Comparison of ENCODE assay signal across 8 mouse cellular contexts in genomic region chr15:85206703-85207075, GRCm38 (mm10). TPM values are rescaled to one million over a fixed set of nuclear protein-coding genes. Genes with fewer than 3 reads are reported as not detected.
DNase-seq lines count a peak whose midpoint lies in the region; ATAC-seq lines count a peak whose summit lies in the region.
"Had no signal": no experiment of that assay in that cellular context is flagged by ENCODE, and none has a peak within 500 bp of the region (broad histone marks: within the 10 kb centered on the region; RNA-seq: fewer than 3 reads in every experiment).

No protein-coding gene starts in this region.

- peak overlapping the region; percentile 54 for H3K4me3 ChIP-seq in liver, embryonic 12.5 days
- peak overlapping the region; percentile 56 for H3K4me3 ChIP-seq in forebrain, embryonic 14.5 days (ENCODE audit: low read depth, low read length)
- peak overlapping the region; percentile 85 for H3K4me3 ChIP-seq in limb, embryonic 12.5 days (replicated peaks)
- H3K4me3 ChIP-seq in stomach, embryonic 15.5 days (replicated peaks): peak overlapping the region; percentile 67

- H3K27me3 ChIP-seq in liver, embryonic 12.5 days (replicated peaks): peaks cover 50% of the 10 kb centered on the region
- H3K27me3 ChIP-seq in forebrain, embryonic 14.5 days (replicated peaks; ENCODE audit: control insufficient read depth, insufficient read depth, low read length): no peaks in the 10 kb centered on the region
- no peaks in the 10 kb centered on the region for H3K27me3 ChIP-seq in limb, embryonic 12.5 days
- no peaks in the 10 kb centered on the region for H3K27me3 ChIP-seq in stomach, embryonic 15.5 days (replicated peaks)

- DNase-seq in liver: no peak
- DNase-seq in forebrain, embryonic 14.5 days (ENCODE audit: low spot score): peak; percentile 23
- no peak for DNase-seq in right cerebral cortex, postnatal 14 days
- DNase-seq in layer of hippocampus, adult 9-11 months: no peak
- DNase-seq: kidney, adult 2 months had no signal

- H3K4me1 ChIP-seq in liver, embryonic 12.5 days: peaks cover 24% of the 10 kb centered on the region
- H3K4me1 ChIP-seq in forebrain, embryonic 14.5 days (ENCODE audit: control insufficient read depth, insufficient read depth, low read length): peaks cover 22% of the 10 kb centered on the region
- peaks cover 38% of the 10 kb centered on the region for H3K4me1 ChIP-seq in limb, embryonic 12.5 days (replicated peaks)
- H3K4me1 ChIP-seq in stomach, embryonic 15.5 days: peaks cover 37% of the 10 kb centered on the region

- H3K36me3 ChIP-seq in liver, embryonic 12.5 days: peaks cover 5% of the 10 kb centered on the region; the same call in 1 of the 2 replicates
- H3K36me3 ChIP-seq in forebrain, embryonic 14.5 days (ENCODE audit: control insufficient read depth, insufficient read depth, low read length): no peaks in the 10 kb centered on the region
- H3K36me3 ChIP-seq in limb, embryonic 12.5 days: peaks cover 29% of the 10 kb centered on the region
- 0 out of 2 replicates have a peak, but pooled peaks cover 6% of the 10 kb centered on the region for H3K36me3 ChIP-seq in stomach, embryonic 15.5 days

- no peaks in the 10 kb centered on the region for H3K9me3 ChIP-seq in liver, embryonic 12.5 days (replicated peaks)
- H3K9me3 ChIP-seq in forebrain, embryonic 14.5 days (replicated peaks; ENCODE audit: control insufficient read depth, low read length): no peaks in the 10 kb centered on the region
- H3K9me3 ChIP-seq in limb, embryonic 12.5 days: peaks cover 19% of the 10 kb centered on the region
- no peaks in the 10 kb centered on the region for H3K9me3 ChIP-seq in stomach, embryonic 15.5 days

- 28% methylated on average over 3 of the region's 3 CpGs for WGBS in liver, embryonic 12.5 days (ENCODE audit: insufficient replicate concordance)
- WGBS in forebrain, embryonic 14.5 days: 8% methylated on average over 3 of the region's 3 CpGs
- WGBS in limb, embryonic 12.5 days: 2% methylated on average over 3 of the region's 3 CpGs
- WGBS in stomach, embryonic 15.5 days: 15% methylated on average over 3 of the region's 3 CpGs

- no peak overlapping the region for H3K27ac ChIP-seq in liver, embryonic 12.5 days
- peak overlapping the region; percentile 73; the same call in 1 of the 2 replicates for H3K27ac ChIP-seq in forebrain, embryonic 14.5 days (ENCODE audit: low read depth, low read length)
- peak overlapping the region; percentile 95 for H3K27ac ChIP-seq in limb, embryonic 12.5 days
- H3K27ac ChIP-seq in stomach, embryonic 15.5 days: peak overlapping the region; percentile 91

- ATAC-seq in liver, embryonic 12.5 days: no peak
- ATAC-seq in forebrain, embryonic 14.5 days: no peak
- no peak for ATAC-seq in limb, embryonic 12.5 days (ENCODE audit: insufficient number of reproducible peaks, insufficient read depth, low FRiP score, low TSS enrichment, low read depth)
- ATAC-seq in stomach, embryonic 15.5 days (ENCODE audit: insufficient read depth, low FRiP score, low read depth): no peak

- H3K4me2 ChIP-seq in liver, embryonic 12.5 days: peak overlapping the region; percentile 72
- H3K4me2 ChIP-seq in forebrain, embryonic 14.5 days (ENCODE audit: low read length): peak overlapping the region; percentile 77
- peak overlapping the region; percentile 82 for H3K4me2 ChIP-seq in limb, embryonic 12.5 days
- H3K4me2 ChIP-seq in stomach, embryonic 15.5 days: peak overlapping the region; percentile 90

- peak overlapping the region; percentile 55; the same call in 1 of the 2 replicates for H3K9ac ChIP-seq in liver, embryonic 12.5 days
- peak overlapping the region; percentile 78 for H3K9ac ChIP-seq in forebrain, embryonic 14.5 days (ENCODE audit: low read length)
- peak overlapping the region; percentile 97 for H3K9ac ChIP-seq in limb, embryonic 12.5 days (replicated peaks)
- H3K9ac ChIP-seq in stomach, embryonic 15.5 days: peak overlapping the region; percentile 79; the same call in 1 of the 2 replicates

RNA-seq across cellular contexts. Expression of gene Fbln1, which starts 0.9 kb away (rescaled TPM):
- 18.1 and 19.5 TPM in 2 replicates for polyA plus RNA-seq in liver, embryonic 12.5 days (2016; fragmentation: Nextera tagmentation; extraction: Ambion mirVana)
- 48.9 and 52.1 TPM in 2 replicates for polyA plus RNA-seq in forebrain, embryonic 14.5 days (2014; fragmentation: Nextera tagmentation; extraction: Ambion mirVana)
- 253 and 255 TPM in 2 replicates for polyA plus RNA-seq in limb, embryonic 12.5 days (2016; fragmentation: Nextera tagmentation; extraction: Ambion mirVana)
- polyA plus RNA-seq in stomach, embryonic 15.5 days (2015; fragmentation: Nextera tagmentation; extraction: Ambion mirVana): 209 and 235 TPM in 2 replicates
